Mouse (Mus musculus) frontal cortex, postnatal 10 days (tissue): ENCODE results near the gene Gm19345.

Experiments used
- DNase-seq, 2 experiments: peaks; one replicate each; pipeline ENCODE4 v3.0.0; 2022; ENCODE audit warnings: low spot score in 2 of 2, mixed read lengths in 1 of 2

Gene Gm19345

GRCm38 (mm10) chr7:19826756-19827155, 25.0 kb upstream of the Gm19345 start:
- DNase-seq, result no peak

GRCm38 (mm10) chr7:19829694-19830093, 22.1 kb upstream of the Gm19345 start:
- no peak for DNase-seq

- DNase-seq, result peak; percentile 28 to 37
Measured at GRCm38 (mm10) chr7:19830682-19831156, 21.1 kb upstream of the Gm19345 start.

GRCm38 (mm10) chr7:19831837-19832236, 20.0 kb upstream of the Gm19345 start:
- no peak for DNase-seq

GRCm38 (mm10) chr7:19834055-19834454, 17.7 kb upstream of the Gm19345 start:
- DNase-seq, result no peak

- no peak for DNase-seq
Measured at GRCm38 (mm10) chr7:19836843-19837242, 15.0 kb upstream of the Gm19345 start.

- no peak for DNase-seq
Measured at GRCm38 (mm10) chr7:19840371-19840770, 11.4 kb upstream of the Gm19345 start.

GRCm38 (mm10) chr7:19840936-19841335, 10.9 kb upstream of the Gm19345 start:
- no peak for DNase-seq

GRCm38 (mm10) chr7:19841686-19842413, 10.0 kb upstream of the Gm19345 start:
- no peak for DNase-seq

GRCm38 (mm10) chr7:19842885-19843504, 8.8 kb upstream of the Gm19345 start:
- no peak for DNase-seq

GRCm38 (mm10) chr7:19843561-19843960, 8.2 kb upstream of the Gm19345 start:
- no peak for DNase-seq

- no peak for DNase-seq
Measured at GRCm38 (mm10) chr7:19844521-19845171, 7.2 kb upstream of the Gm19345 start.

- DNase-seq, result no peak
Measured at GRCm38 (mm10) chr7:19853526-19853925, 1.7 kb downstream of the Gm19345 start.

GRCm38 (mm10) chr7:19855663-19856062, 3.9 kb downstream of the Gm19345 start:
- no peak for DNase-seq

- no peak for DNase-seq
Measured at GRCm38 (mm10) chr7:19856283-19856682, 4.5 kb downstream of the Gm19345 start.

GRCm38 (mm10) chr7:19859740-19860139, 7.9 kb downstream of the Gm19345 start:
- DNase-seq, result no peak

- DNase-seq, result no peak
Measured at GRCm38 (mm10) chr7:19861199-19861598, 9.4 kb downstream of the Gm19345 start, which contains the start of gene Ceacam16. Gene Ceacam16 (minus strand): TSS chr7:19861299.

GRCm38 (mm10) chr7:19864241-19864640, 12.4 kb downstream of the Gm19345 start:
- DNase-seq, result no peak

GRCm38 (mm10) chr7:19865246-19866036, 13.6 kb downstream of the Gm19345 start:
- DNase-seq, result no peak

GRCm38 (mm10) chr7:19866490-19866889, 14.7 kb downstream of the Gm19345 start:
- no peak for DNase-seq

- no peak for DNase-seq
Measured at GRCm38 (mm10) chr7:19867751-19868399, 16.1 kb downstream of the Gm19345 start.
